Mouse (Mus musculus) small intestine, adult 2 months (tissue): ENCODE data around the gene Fam186b.

ENCODE experiments used
- CTCF ChIP-seq: fragments of 200-500 bp; IDR thresholded peaks from 2 replicates; pipeline ENCODE4 v1.5.1; 2012; ENCODE audit warnings: low read depth, mild to moderate bottlenecking, control low read depth, inconsistent platforms, low read length, moderate library complexity, mixed read lengths; ENCODE audit not compliant: insufficient replicate concordance, insufficient read length; ENCODE audit errors: extremely low read depth
- POLR2A ChIP-seq: fragments of 200-500 bp; IDR thresholded peaks from 2 replicates; pipeline ENCODE4 v1.6.1; 2012; ENCODE audit warnings: low read depth, mild to moderate bottlenecking, control low read depth, inconsistent platforms, low read length, moderate library complexity

DNA sequence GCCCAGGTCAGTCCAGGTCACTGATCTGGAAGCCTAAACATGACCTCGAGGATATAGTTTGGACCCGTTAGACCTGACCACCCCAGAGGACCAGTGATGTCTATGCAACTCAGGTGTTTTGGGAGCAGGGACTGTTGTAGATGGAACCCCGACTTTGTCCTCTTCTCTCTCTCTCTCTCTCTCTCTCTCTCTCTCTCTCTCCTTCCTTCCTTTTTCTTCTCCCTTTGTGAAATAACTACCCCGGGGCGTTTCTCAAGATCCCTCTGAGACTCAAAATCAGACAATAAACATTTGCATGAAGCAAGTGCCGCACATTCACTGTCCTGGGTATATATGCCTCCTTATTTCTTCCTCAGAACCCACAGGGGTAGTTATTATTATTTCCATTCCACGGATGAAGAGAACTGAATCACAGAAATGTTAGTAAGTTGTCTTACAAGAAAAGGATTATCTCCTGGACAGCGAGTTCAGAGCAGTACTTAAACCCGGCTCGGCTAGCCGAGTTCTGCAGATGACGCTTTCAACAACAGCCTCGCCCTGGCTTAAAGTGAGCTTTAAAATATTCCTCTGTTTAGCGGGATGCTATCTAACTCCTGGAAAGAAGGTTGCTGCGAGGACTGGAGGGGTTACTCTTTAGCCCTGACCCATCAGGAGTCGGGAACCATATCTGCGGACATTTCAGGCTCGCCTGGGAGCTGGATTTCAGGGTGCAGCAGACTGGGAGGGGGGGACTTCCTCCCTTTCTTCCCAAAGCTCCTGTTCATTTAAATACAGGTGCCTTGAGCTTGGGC is 72.7 kb downstream of the Fam186b start:
- TF ChIP-seq POLR2A (no peak), CTCF (no peak)
